Mouse (Mus musculus) liver, embryonic 14.5 days (tissue): ENCODE data around the gene Slc39a5. TPM values are rescaled to one million over a fixed set of nuclear protein-coding genes. Genes with fewer than 3 reads are reported as not detected.
A peak's percentile ranks its signal among the peaks of the same experiment; 100 is the strongest.

Experiments
- ATAC-seq: fragments of 200-750 bp; cut with Nextera tagmentation; 2 replicates; pipeline ENCODE4 v1.8.0; 2017; ENCODE audit warnings: moderate number of reproducible peaks, mild to moderate bottlenecking, moderate library complexity; ENCODE audit not compliant: insufficient read depth
- DNase-seq, 3 experiments: peaks; one replicate each; pipeline ENCODE4 v3.0.0-alpha.2; 2012 to 2013; ENCODE audit warnings: low read depth in 3 of 3, low spot score in 3 of 3
- H3K27ac ChIP-seq: fragments of 300-500 bp; sonication (generic); 2 replicates; pipeline ENCODE4 v1.5.1; 2014; ENCODE audit warnings: moderate library complexity, mild to moderate bottlenecking, control low read depth, inconsistent platforms
- H3K27me3 ChIP-seq: fragments of 300-500 bp; sonication (generic); 2 replicates; pipeline ENCODE4 v1.6.1; 2014; ENCODE audit warnings: mild to moderate bottlenecking, low read length, moderate library complexity; ENCODE audit not compliant: control insufficient read depth, insufficient read depth
- H3K36me3 ChIP-seq: fragments of 300-500 bp; sonication (generic); replicated peaks from 2 replicates; pipeline ENCODE4 v1.6.1; 2014; ENCODE audit warnings: low read depth; ENCODE audit not compliant: control insufficient read depth, insufficient read depth
- H3K4me1 ChIP-seq, 2 experiments: fragments of 200-500 bp in 1 of 2; fragments of 300-500 bp in 1 of 2; sonication (generic) in 1 of 2; replicated peaks; 2 replicates each; pipeline ENCODE4 v1.6.1; 2012 to 2014; ENCODE audit warnings: antibody characterized with exemption in 1 of 2, inconsistent platforms in 1 of 2, low read length in 1 of 2; ENCODE audit not compliant: control insufficient read depth in 2 of 2, insufficient read depth in 2 of 2
- H3K4me2 ChIP-seq: fragments of 300-500 bp; sonication (generic); 2 replicates; pipeline ENCODE4 v1.6.1; 2014; ENCODE audit warnings: low read depth, mild to moderate bottlenecking, control low read depth, moderate library complexity
- H3K4me3 ChIP-seq, 2 experiments: fragments of 200-500 bp in 1 of 2; fragments of 300-500 bp in 1 of 2; sonication (generic) in 1 of 2; 2 replicates each; pipeline ENCODE4 v1.5.1; 2012 to 2014; ENCODE audit warnings: low read depth in 2 of 2, low read length in 2 of 2, mild to moderate bottlenecking in 2 of 2, control low read depth in 1 of 2, inconsistent platforms in 1 of 2, moderate library complexity in 1 of 2; ENCODE audit not compliant: insufficient read depth in 1 of 2
- H3K9ac ChIP-seq: fragments of 300-500 bp; sonication (generic); replicated peaks from 2 replicates; pipeline ENCODE4 v1.6.1; 2014; ENCODE audit warnings: mild to moderate bottlenecking, control low read depth, moderate library complexity
- H3K9me3 ChIP-seq: fragments of 300-500 bp; sonication (generic); 2 replicates; pipeline ENCODE4 v1.6.1; 2016; ENCODE audit warnings: low read length, mixed read lengths; ENCODE audit not compliant: control insufficient read depth
- CTCF ChIP-seq: IDR thresholded peaks from 2 replicates; pipeline ENCODE4 v1.5.1; 2016; ENCODE audit warnings: antibody characterized with exemption, low read depth, control low read depth
- EP300 ChIP-seq: IDR thresholded peaks from 2 replicates; pipeline ENCODE4 v1.6.1; 2016; ENCODE audit warnings: antibody characterized with exemption, low read depth
- WGBS: fragments of 180-500 bp; shearing (Covaris S2); extraction: QIAGEN DNeasy Blood & Tissue Kit; methylation state at CpG from one replicate; pipeline ENCODE4 v1.1.7; 2014; ENCODE audit not compliant: insufficient replicate concordance; 5-methylcytosine and 5-hydroxymethylcytosine counted together
- polyA plus RNA-seq, 2 experiments: library from polyadenylated mRNA; depleted of rRNA in 1 of 2; stranded (reverse) in 1 of 2; unstranded in 1 of 2; fragments of >200 nt; fragmentation: Nextera tagmentation in 1 of 2; extraction: Ambion mirVana in 1 of 2; gene quantifications; 2 replicates each; pipeline versions ENCODE4 v1.2.1 to v1.2.3; 2012 to 2014

Slc39a5 gene
- polyA plus RNA-seq, 2 experiments, result 33.0 to 37.6 TPM

GRCm38 (mm10) chr10:128422426-128422825 is 21.4 kb upstream of the Slc39a5 start:
- no peak overlapping the region for H3K9ac ChIP-seq
- WGBS, result 60% methylated on average over 5 of the region's 5 CpGs
- no peaks in the 10 kb centered on the region for H3K4me1 ChIP-seq
- no peak overlapping the region for H3K4me2 ChIP-seq
- ATAC-seq (no peak), DNase-seq (no peak)
- TF ChIP-seq CTCF (no peak), EP300 (no peak)
- H3K4me3 ChIP-seq, result no peak overlapping the region
- no peaks in the 10 kb centered on the region for H3K27me3 ChIP-seq
- H3K27ac ChIP-seq, result no peak overlapping the region
- H3K36me3 ChIP-seq, result no peaks in the 10 kb centered on the region; the same call in 1 of the 2 replicates
- H3K9me3 ChIP-seq, result no peaks in the 10 kb centered on the region

GRCm38 (mm10) chr10:128414848-128415247 is 13.8 kb upstream of the Slc39a5 start:
- TF ChIP-seq CTCF, result no peak
- TF ChIP-seq EP300, result no peak
- ATAC-seq, result no peak

GRCm38 (mm10) chr10:128413076-128413475 is 12.0 kb upstream of the Slc39a5 start:
- DNase-seq, result no peak

More at GRCm38 (mm10) chr10:128414848-128415247, 13.8 kb upstream of the Slc39a5 start:
- Histone ChIP-seq H3K9ac (no peak overlapping the region), H3K9me3 (no peaks in the 10 kb centered on the region), H3K27me3 (no peaks in the 10 kb centered on the region), H3K27ac (no peak overlapping the region), H3K4me1 (peaks cover 8 to 19% of the 10 kb centered on the region in 2 experiments), H3K36me3 (no peaks in the 10 kb centered on the region; the same call in 1 of the 2 replicates), H3K4me3 (no peak overlapping the region), H3K4me2 (no peak overlapping the region)
- 81% methylated on average over 5 of the region's 5 CpGs for WGBS
- no peak for DNase-seq

GRCm38 (mm10) chr10:128412558-128412957 is 11.5 kb upstream of the Slc39a5 start:
- WGBS, result 9% methylated on average over 1 of the region's 1 CpGs
- no peaks in the 10 kb centered on the region for H3K36me3 ChIP-seq
- H3K4me1 ChIP-seq, result peaks cover 8 to 24% of the 10 kb centered on the region in 2 experiments
- ATAC-seq (no peak), DNase-seq (no peak)
- TF ChIP-seq CTCF, result no peak
- TF ChIP-seq EP300, result no peak
- H3K27me3 ChIP-seq, result no peaks in the 10 kb centered on the region
- H3K4me2 ChIP-seq, result peak overlapping the region; percentile 86
- H3K9ac ChIP-seq, result peak overlapping the region; percentile 77; the same call in 1 of the 2 replicates
- peak overlapping the region; percentile 79 to 93; a peak in 3 of 4 replicates for H3K4me3 ChIP-seq
- H3K27ac ChIP-seq, result no peak overlapping the region; the same call in 1 of the 2 replicates
- no peaks in the 10 kb centered on the region for H3K9me3 ChIP-seq

More at GRCm38 (mm10) chr10:128413076-128413475, 12.0 kb upstream of the Slc39a5 start:
- H3K36me3 ChIP-seq, result no peaks in the 10 kb centered on the region
- peak overlapping the region; percentile 86; the same call in 1 of the 2 replicates for H3K4me2 ChIP-seq
- no peak overlapping the region for H3K27ac ChIP-seq
- 59% methylated on average over 1 of the region's 1 CpGs for WGBS
- no peak for ATAC-seq
- H3K9ac ChIP-seq, result no peak overlapping the region
- no peak for TF ChIP-seq EP300
- TF ChIP-seq CTCF, result no peak
- H3K4me1 ChIP-seq, result peaks cover 8 to 24% of the 10 kb centered on the region in 2 experiments
- no peak overlapping the region for H3K4me3 ChIP-seq
- H3K27me3 ChIP-seq, result no peaks in the 10 kb centered on the region
- H3K9me3 ChIP-seq, result no peaks in the 10 kb centered on the region

GRCm38 (mm10) chr10:128412055-128412381 is 11.0 kb upstream of the Slc39a5 start:
- Histone ChIP-seq H3K9me3 (no peaks in the 10 kb centered on the region), H3K27ac (peak overlapping the region; percentile 43), H3K9ac (peak overlapping the region; percentile 77), H3K4me1 (peaks cover 8 to 24% of the 10 kb centered on the region in 2 experiments), H3K4me3 (peak overlapping the region; percentile 79 to 93), H3K27me3 (no peaks in the 10 kb centered on the region), H3K4me2 (peak overlapping the region; percentile 86), H3K36me3 (no peaks in the 10 kb centered on the region)
- TF ChIP-seq EP300, result no peak
- TF ChIP-seq CTCF, result no peak
- WGBS, result 4% methylated on average over 14 of the region's 14 CpGs
- ATAC-seq, result no peak
- DNase-seq, result no peak
